8 mouse cellular contexts compared by ENCODE assay signal in the genomic region with DNA sequence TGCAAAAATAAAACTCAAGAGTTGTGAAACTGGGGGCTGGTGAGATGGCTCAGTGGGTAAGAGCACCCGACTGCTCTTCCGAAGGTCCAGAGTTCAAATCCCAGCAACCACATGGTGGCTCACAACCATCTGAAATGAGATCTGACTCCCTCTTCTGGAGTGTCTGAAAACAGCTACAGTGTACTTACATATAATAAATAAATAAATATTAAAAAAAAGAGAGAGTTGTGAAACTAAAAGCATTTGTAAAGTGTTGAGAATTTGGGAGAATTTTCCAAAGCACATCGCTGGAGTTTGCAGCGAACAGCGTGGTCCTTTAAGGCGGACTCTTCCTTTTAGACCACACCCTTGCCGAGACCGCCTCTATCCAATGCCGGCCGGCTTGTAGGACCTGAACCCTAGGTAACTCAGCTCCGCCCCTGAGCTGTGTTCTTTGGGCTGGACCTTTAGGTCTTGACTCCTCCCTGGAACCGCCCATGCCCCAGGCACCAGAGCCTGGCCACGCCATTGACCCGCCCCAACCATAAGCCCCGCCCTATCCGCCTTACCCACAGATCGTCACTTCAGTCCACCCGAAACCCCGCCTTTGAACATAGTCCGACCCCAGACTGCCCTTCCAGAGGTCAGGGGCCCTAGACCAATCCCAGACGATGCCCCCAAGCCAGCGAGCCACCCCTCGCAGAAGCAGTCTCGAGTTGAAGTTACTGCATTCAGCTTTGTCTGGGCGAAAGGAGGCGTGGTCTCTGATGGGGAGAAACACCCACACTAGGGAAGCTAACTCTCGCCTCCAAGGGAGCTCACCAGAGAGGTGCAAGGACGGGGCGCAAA. TPM values are rescaled to one million over a fixed set of nuclear protein-coding genes. Genes with fewer than 3 reads are reported as not detected.
DNase-seq lines count a peak whose midpoint lies in the region; ATAC-seq and TF ChIP-seq lines count a peak whose summit lies in the region.

No protein-coding gene starts in this region.

- TF ChIP-seq CTCF in cortical plate, adult 2 months (IDR thresholded peaks at IDR 0.05; ENCODE audit: extremely low read depth, insufficient read depth, low read length), result no peak

- DNase-seq in gastrocnemius, adult 8-10 months (ENCODE audit: low spot score in 2 of 2), result peak; percentile 90 to 93
- peak; percentile 92 for DNase-seq in hindlimb bud, embryonic 11.5 days (ENCODE audit: extremely low spot score, low read depth, low spot score)
- peak; percentile 71 to 92 for DNase-seq in left cerebral cortex, adult 8-10 months (ENCODE audit: low spot score in 2 of 2)
- DNase-seq in right cerebral cortex, postnatal 10 days (ENCODE audit: low spot score in 2 of 2), result peak; percentile 91 to 92
- peak; percentile 90 for DNase-seq in urinary bladder, postnatal 25 days (ENCODE audit: low spot score)

- H3K27me3 ChIP-seq in megakaryocyte, embryonic 14.5 days (replicated peaks), result no peaks in the 10 kb centered on the region

- peak; percentile 68; the same call in 1 of the 2 replicates for TF ChIP-seq POLR2A in cortical plate, adult 2 months (IDR thresholded peaks at IDR 0.05; ENCODE audit: extremely low read depth, insufficient read depth, low read length)

- no peaks in the 10 kb centered on the region for H3K9me3 ChIP-seq in megakaryocyte, embryonic 14.5 days

- no peaks in the 10 kb centered on the region for H3K36me3 ChIP-seq in megakaryocyte, embryonic 14.5 days (replicated peaks; ENCODE audit: low read length)

- H3K4me1 ChIP-seq in cortical plate, adult 2 months (ENCODE audit: control insufficient read depth, insufficient read depth, low read length), result no peaks in the 10 kb centered on the region
- peaks cover 68% of the 10 kb centered on the region for H3K4me1 ChIP-seq in megakaryocyte, embryonic 14.5 days

- peak; percentile 97 for ATAC-seq in activated CD4-positive, CD25-positive, alpha-beta regulatory T cell, adult 4 months

- peak overlapping the region; percentile 66 for H3K4me3 ChIP-seq in cortical plate, adult 2 months (ENCODE audit: insufficient read depth, low read length)
- peak overlapping the region; percentile 95 for H3K4me3 ChIP-seq in megakaryocyte, embryonic 14.5 days (replicated peaks)

- peak overlapping the region; percentile 66; the same call in 1 of the 2 replicates for H3K27ac ChIP-seq in cortical plate, adult 2 months (ENCODE audit: insufficient read depth, low read length)

RNA-seq across cellular contexts. Expression of a gene that starts 0.7 kb away (rescaled TPM):
- 1 to 10 TPM; 5.2 to 5.3 TPM for polyA plus RNA-seq in activated CD4-positive, CD25-positive, alpha-beta regulatory T cell, adult 4 months (2017; shearing (Covaris generic))
- 57.6 and 58.9 TPM in 2 replicates for polyA plus RNA-seq in cortical plate, adult 2 months (2012; rRNA removed)
- total RNA-seq in gastrocnemius, adult 8-10 months (2022), result 10 to 100 TPM; 18.6 to 26.4 (median 22.0) TPM
- 10 to 100 TPM; 48.4 to 57.7 (median 52.3) TPM for total RNA-seq in left cerebral cortex, adult 8-10 months (2022)
- 32.9 and 81.5 TPM in 2 replicates for polyA plus RNA-seq in megakaryocyte, embryonic 14.5 days (2012; ENCODE audit: insufficient read depth, low replicate concordance)

RNA-seq across cellular contexts. Expression of a gene that starts 5.3 kb away (rescaled TPM):
- polyA plus RNA-seq in activated CD4-positive, CD25-positive, alpha-beta regulatory T cell, adult 4 months (2017; shearing (Covaris generic)), result not detected
- 0.08 TPM in 1 of 2 replicates, not detected in the other for polyA plus RNA-seq in cortical plate, adult 2 months (2012; rRNA removed)
- not detected for total RNA-seq in gastrocnemius, adult 8-10 months (2022)
- total RNA-seq in left cerebral cortex, adult 8-10 months (2022), result not detected
- polyA plus RNA-seq in megakaryocyte, embryonic 14.5 days (2012; ENCODE audit: insufficient read depth, low replicate concordance), result not detected in 2 replicates

RNA-seq across cellular contexts. Expression of a gene that starts 22.5 kb away (rescaled TPM):
- polyA plus RNA-seq in activated CD4-positive, CD25-positive, alpha-beta regulatory T cell, adult 4 months (2017; shearing (Covaris generic)), result 100 to 1,000 TPM; 163 to 179 TPM
- 4.0 and 4.3 TPM in 2 replicates for polyA plus RNA-seq in cortical plate, adult 2 months (2012; rRNA removed)
- 1 to 10 TPM; 1.4 to 1.6 (median 1.5) TPM for total RNA-seq in gastrocnemius, adult 8-10 months (2022)
- total RNA-seq in left cerebral cortex, adult 8-10 months (2022), result 1 to 10 TPM; 2.3 to 2.6 (median 2.5) TPM
- 41.8 and 92.9 TPM in 2 replicates for polyA plus RNA-seq in megakaryocyte, embryonic 14.5 days (2012; ENCODE audit: insufficient read depth, low replicate concordance)

RNA-seq across cellular contexts. Expression of a gene that starts 44.9 kb away (rescaled TPM):
- 100 to 1,000 TPM; 365 to 380 TPM for polyA plus RNA-seq in activated CD4-positive, CD25-positive, alpha-beta regulatory T cell, adult 4 months (2017; shearing (Covaris generic))
- polyA plus RNA-seq in cortical plate, adult 2 months (2012; rRNA removed), result 0.06 and 0.15 TPM in 2 replicates
- not detected for total RNA-seq in gastrocnemius, adult 8-10 months (2022)
- total RNA-seq in left cerebral cortex, adult 8-10 months (2022), result under 1 TPM in 1 of 4 experiments, not detected in 3; 0.57 TPM
- polyA plus RNA-seq in megakaryocyte, embryonic 14.5 days (2012; ENCODE audit: insufficient read depth, low replicate concordance), result 2.5 and 3.0 TPM in 2 replicates

RNA-seq across cellular contexts. Expression of a gene that starts 49.8 kb away (rescaled TPM):
- polyA plus RNA-seq in activated CD4-positive, CD25-positive, alpha-beta regulatory T cell, adult 4 months (2017; shearing (Covaris generic)), result 100 to 1,000 TPM; 117 to 127 TPM
- polyA plus RNA-seq in cortical plate, adult 2 months (2012; rRNA removed), result 38.6 and 38.8 TPM in 2 replicates
- total RNA-seq in gastrocnemius, adult 8-10 months (2022), result 10 to 100 TPM; 51.3 to 63.6 (median 53.6) TPM
- total RNA-seq in left cerebral cortex, adult 8-10 months (2022), result 10 to 100 TPM; 41.0 to 52.8 (median 44.8) TPM
- 26.5 and 43.0 TPM in 2 replicates for polyA plus RNA-seq in megakaryocyte, embryonic 14.5 days (2012; ENCODE audit: insufficient read depth, low replicate concordance)

Comparison
In these comparisons a context has a peak if more than half of its experiments do, and no peak if none do; other contexts are left out.
1. Peak in every context shown above with its lines: DNase-seq, ATAC-seq, H3K4me3 ChIP-seq and H3K27ac ChIP-seq.